Mouse (Mus musculus) forebrain, postnatal 0 days (tissue): ENCODE measurements at regions not wholly inside any gene's neighbourhood (a gene's known extent, or its start where the extent isn't known, plus 50 kb on each side); places are given as distances from the start of the nearest gene placed in this dataset.

ENCODE experiments used
- ATAC-seq: fragments of 200-750 bp; cut with Nextera tagmentation; 2 replicates; pipeline ENCODE4 v1.8.0; 2017; ENCODE audit warnings: mild to moderate bottlenecking, moderate library complexity
- DNase-seq: peaks from one replicate; pipeline ENCODE4 v3.0.0-alpha.2; 2015
- H3K27ac ChIP-seq: fragments of 300-500 bp; sonication (generic); 2 replicates; pipeline ENCODE4 v1.5.1; 2014; ENCODE audit warnings: low read depth, mild to moderate bottlenecking, antibody characterized with exemption, low read length, moderate library complexity, mixed read lengths
- H3K27me3 ChIP-seq: fragments of 300-500 bp; sonication (generic); 2 replicates; pipeline ENCODE4 v1.6.1; 2014; ENCODE audit warnings: mild to moderate bottlenecking, low read length, mixed read lengths; ENCODE audit not compliant: insufficient read depth
- H3K36me3 ChIP-seq: fragments of 300-500 bp; sonication (generic); 2 replicates; pipeline ENCODE4 v1.6.1; 2014; ENCODE audit warnings: mild to moderate bottlenecking, moderate library complexity; ENCODE audit not compliant: insufficient read depth
- H3K4me1 ChIP-seq: fragments of 300-500 bp; sonication (generic); 2 replicates; pipeline ENCODE4 v1.6.1; 2014; ENCODE audit warnings: antibody characterized with exemption; ENCODE audit not compliant: insufficient read depth
- H3K4me2 ChIP-seq: fragments of 300-500 bp; sonication (generic); 2 replicates; pipeline ENCODE4 v1.6.1; 2014; ENCODE audit warnings: low read depth, mild to moderate bottlenecking, moderate library complexity
- H3K4me3 ChIP-seq: fragments of 300-500 bp; sonication (generic); 2 replicates; pipeline ENCODE4 v1.5.1; 2014; ENCODE audit warnings: low read depth, low read length, mixed read lengths
- H3K9ac ChIP-seq: fragments of 300-500 bp; sonication (generic); 2 replicates; pipeline ENCODE4 v1.6.1; 2014; ENCODE audit warnings: mild to moderate bottlenecking
- H3K9me3 ChIP-seq: fragments of 300-500 bp; sonication (generic); 2 replicates; pipeline ENCODE4 v1.6.1; 2016; ENCODE audit warnings: low read length
- CTCF ChIP-seq: sonication (generic); IDR thresholded peaks from 2 replicates; pipeline ENCODE4 v1.5.1; 2016; ENCODE audit warnings: antibody characterized with exemption, control low read depth, low read depth
- WGBS: fragments of 180-500 bp; shearing (Covaris S2); extraction: QIAGEN DNeasy Blood & Tissue Kit; methylation state at CpG from one replicate; pipeline ENCODE4 v1.1.7; 2014; 5-methylcytosine and 5-hydroxymethylcytosine counted together

DNA sequence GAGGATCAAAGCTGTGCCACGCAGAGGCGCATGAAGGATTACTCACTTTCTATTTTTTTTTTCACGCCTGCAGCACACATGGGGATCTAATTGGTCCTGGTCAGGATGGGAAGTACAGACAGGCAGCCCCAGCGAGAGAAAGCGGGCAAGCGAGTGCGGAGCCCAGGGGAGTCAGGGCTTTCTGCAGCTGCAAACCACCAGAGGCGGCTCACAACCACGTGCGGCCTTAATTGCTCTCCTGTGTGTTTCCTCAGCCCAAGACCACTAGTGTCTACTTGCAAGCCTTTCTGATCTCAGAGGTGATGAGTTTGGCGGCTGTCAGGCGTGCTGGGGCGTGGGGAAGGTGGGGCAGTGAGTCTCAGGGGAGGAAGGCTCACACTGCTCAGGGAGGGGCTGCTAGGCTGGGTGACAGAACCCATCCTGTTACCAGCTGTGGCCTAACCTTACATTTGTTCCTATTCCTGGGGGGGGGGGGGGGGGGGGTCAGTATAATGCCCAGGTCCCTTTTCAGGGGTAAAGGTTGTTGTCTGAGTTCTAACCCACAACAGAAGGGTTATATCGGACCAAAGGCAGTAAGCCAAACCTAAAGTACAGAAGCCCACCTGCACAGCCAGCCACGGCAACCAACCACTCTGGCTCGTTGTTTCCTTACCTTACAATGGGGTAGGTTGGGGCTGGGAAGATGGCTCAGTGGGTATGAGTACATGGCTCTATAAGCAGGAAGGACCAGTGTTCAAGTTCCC lies 81.5 kb downstream of the Hes1 start:
- TF ChIP-seq CTCF: no peak
- DNase-seq: peak; percentile 70
- no peak overlapping the region for H3K27ac ChIP-seq
- H3K9me3 ChIP-seq: no peaks in the 10 kb centered on the region; the same call in 1 of the 2 replicates
- no peaks in the 10 kb centered on the region for H3K4me1 ChIP-seq
- H3K27me3 ChIP-seq: no peaks in the 10 kb centered on the region; the same call in 1 of the 2 replicates
- H3K36me3 ChIP-seq: no peaks in the 10 kb centered on the region
- H3K4me2 ChIP-seq: peak overlapping the region; percentile 37
- no peak overlapping the region for H3K9ac ChIP-seq
- 11% methylated on average over 16 of the region's 16 CpGs for WGBS
- H3K4me3 ChIP-seq: peak overlapping the region; percentile 17
- peak; percentile 80 for ATAC-seq

DNA sequence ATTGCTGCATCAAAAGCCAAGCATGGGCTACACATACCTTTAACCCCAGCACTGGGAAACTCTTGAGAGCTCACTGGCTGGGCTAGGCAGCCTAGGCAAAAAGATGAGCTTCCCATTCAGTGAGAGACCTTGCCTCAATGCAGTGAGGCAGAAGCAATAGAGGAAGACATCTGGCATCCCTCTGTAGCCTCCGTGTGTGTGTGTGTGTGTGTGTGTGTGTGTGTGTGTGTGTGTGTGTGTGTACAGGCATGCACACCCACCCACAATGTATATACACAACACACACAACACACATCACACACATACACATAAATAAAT lies 82.0 kb downstream of the Hes1 start:
- no peak for DNase-seq
- Histone ChIP-seq H3K4me2 (no peak overlapping the region), H3K36me3 (no peaks in the 10 kb centered on the region), H3K4me1 (no peaks in the 10 kb centered on the region), H3K27me3 (no peaks in the 10 kb centered on the region; the same call in 1 of the 2 replicates), H3K9ac (no peak overlapping the region), H3K9me3 (no peaks in the 10 kb centered on the region; the same call in 1 of the 2 replicates), H3K4me3 (no peak overlapping the region), H3K27ac (no peak overlapping the region)
- no peak for TF ChIP-seq CTCF
- WGBS: 31% methylated on average over 1 of the region's 1 CpGs
- no peak for ATAC-seq

DNA sequence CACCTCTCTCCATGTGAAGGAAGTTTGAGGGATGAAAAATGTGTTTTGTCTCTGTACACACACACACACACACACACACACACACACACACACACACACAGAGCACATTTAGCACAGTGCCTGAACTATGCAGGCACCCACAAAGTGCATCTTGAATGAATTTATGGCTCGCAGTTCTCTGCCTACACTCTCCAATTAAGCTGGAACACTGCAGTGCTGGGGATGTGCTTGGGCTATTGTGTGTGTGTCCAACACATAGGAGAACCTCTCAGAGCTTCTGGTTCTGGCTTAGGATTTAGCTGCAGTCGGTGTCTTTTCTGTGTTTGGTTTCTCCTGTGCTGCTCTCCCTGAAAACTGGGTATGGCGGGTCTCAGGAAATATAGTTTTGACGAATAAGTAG lies 83.1 kb downstream of the Hes1 start:
- ATAC-seq (no peak), DNase-seq (no peak)
- Histone ChIP-seq H3K4me3 (no peak overlapping the region), H3K4me2 (no peak overlapping the region), H3K9ac (no peak overlapping the region), H3K27me3 (no peaks in the 10 kb centered on the region; the same call in 1 of the 2 replicates), H3K4me1 (no peaks in the 10 kb centered on the region), H3K9me3 (no peaks in the 10 kb centered on the region; the same call in 1 of the 2 replicates), H3K36me3 (no peaks in the 10 kb centered on the region), H3K27ac (no peak overlapping the region)
- 81% methylated on average over 4 of the region's 4 CpGs for WGBS
- TF ChIP-seq CTCF: no peak

DNA sequence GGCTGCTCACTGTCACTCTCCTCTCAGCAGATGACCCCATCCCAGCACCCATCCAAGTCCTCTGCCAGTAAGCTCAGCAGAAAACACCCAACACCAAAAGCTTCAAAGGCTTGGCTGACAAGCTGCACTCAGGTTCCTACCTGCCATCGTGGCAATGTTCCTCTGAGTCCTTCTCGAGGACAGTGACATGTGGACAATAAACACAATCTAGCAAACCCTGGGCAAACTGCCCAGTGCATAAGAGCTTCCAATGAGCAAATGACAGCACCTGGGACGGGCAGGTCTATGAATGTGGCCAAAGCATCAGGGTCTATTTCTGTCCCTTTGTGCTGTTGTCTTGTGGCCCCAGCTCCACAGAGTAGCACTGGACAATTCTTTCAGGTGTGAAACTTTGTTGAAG lies 86.9 kb downstream of the Hes1 start:
- no peaks in the 10 kb centered on the region for H3K27me3 ChIP-seq
- no peak overlapping the region for H3K27ac ChIP-seq
- ATAC-seq (no peak), DNase-seq (no peak)
- no peak overlapping the region for H3K4me3 ChIP-seq
- H3K9ac ChIP-seq: no peak overlapping the region
- no peak overlapping the region for H3K4me2 ChIP-seq
- 58% methylated on average over 3 of the region's 3 CpGs for WGBS
- no peak for TF ChIP-seq CTCF
- peaks cover 4% of the 10 kb centered on the region; the same call in 1 of the 2 replicates for H3K4me1 ChIP-seq
- no peaks in the 10 kb centered on the region for H3K36me3 ChIP-seq
- no peaks in the 10 kb centered on the region; the same call in 1 of the 2 replicates for H3K9me3 ChIP-seq

DNA sequence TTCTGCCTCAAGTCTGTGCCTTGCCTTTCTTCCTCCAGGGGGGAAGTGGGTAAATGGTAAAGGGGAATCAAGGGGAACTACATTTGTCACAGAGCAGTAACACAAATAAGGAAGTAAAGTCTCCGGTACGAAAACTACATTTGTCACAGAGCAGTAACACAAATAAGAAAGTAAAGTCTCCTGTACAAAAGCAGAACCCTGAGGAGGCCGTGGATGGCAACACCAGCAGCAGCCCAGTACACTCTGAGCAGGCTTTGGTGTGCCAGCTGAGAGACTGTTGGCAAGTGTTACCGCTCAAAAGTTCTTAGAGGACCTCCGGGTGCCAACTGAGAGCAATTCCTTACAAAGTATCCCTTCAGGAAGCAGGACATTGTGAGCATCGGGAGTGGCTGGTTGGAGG lies 90.9 kb downstream of the Hes1 start:
- H3K36me3 ChIP-seq: no peaks in the 10 kb centered on the region
- WGBS: 22% methylated on average over 6 of the region's 6 CpGs
- H3K9me3 ChIP-seq: no peaks in the 10 kb centered on the region
- DNase-seq (peak; percentile 39), ATAC-seq (peak; percentile 61)
- H3K4me3 ChIP-seq: no peak overlapping the region
- H3K27me3 ChIP-seq: no peaks in the 10 kb centered on the region; the same call in 1 of the 2 replicates
- no peak for TF ChIP-seq CTCF
- H3K4me1 ChIP-seq: peaks cover 4% of the 10 kb centered on the region; the same call in 1 of the 2 replicates
- H3K27ac ChIP-seq: no peak overlapping the region
- H3K9ac ChIP-seq: no peak overlapping the region
- no peak overlapping the region for H3K4me2 ChIP-seq

DNA sequence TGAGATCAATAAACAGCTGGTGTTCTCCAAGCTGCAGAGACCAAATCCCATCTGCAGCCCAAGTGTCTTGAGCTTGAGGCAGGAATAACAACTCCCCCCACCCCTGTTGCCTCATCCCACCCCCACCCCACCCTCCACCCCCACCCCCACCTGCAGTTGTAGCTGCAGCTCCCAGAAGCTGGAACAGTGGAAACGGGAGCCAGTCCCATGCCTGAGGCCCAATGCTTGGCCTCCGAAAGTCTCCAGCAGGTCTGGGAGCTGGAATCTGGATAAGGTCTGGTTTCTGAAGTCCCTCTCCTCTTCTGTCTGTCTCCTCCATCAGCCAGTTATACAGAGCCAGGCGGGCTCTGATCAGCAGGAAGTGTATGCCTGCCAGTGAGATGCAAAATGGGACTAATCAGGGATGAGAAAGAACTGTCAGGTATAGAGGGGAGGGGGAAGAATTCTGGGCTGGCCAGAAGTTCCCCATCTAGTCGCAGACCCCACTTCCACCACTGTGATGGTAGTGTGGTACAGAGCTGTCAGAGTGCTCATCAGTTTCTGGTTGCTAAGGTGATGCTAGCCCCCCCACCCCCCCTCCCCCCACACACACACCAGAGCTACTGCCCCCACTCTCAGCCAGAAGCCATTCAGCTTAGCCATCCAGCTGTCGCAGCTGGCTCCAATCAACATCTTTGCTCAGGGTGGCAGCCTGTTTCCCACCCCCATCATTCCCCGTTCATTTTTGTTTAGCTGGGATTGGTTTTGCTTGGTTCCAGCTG lies 91.5 kb downstream of the Hes1 start:
- Histone ChIP-seq H3K4me1 (peaks cover 4% of the 10 kb centered on the region; the same call in 1 of the 2 replicates), H3K27me3 (no peaks in the 10 kb centered on the region; the same call in 1 of the 2 replicates), H3K9me3 (no peaks in the 10 kb centered on the region), H3K4me3 (no peak overlapping the region), H3K36me3 (no peaks in the 10 kb centered on the region), H3K4me2 (no peak overlapping the region), H3K27ac (no peak overlapping the region), H3K9ac (no peak overlapping the region)
- 21% methylated on average over 6 of the region's 6 CpGs for WGBS
- ATAC-seq (peak; percentile 83), DNase-seq (peak; percentile 38)
- no peak for TF ChIP-seq CTCF

DNA sequence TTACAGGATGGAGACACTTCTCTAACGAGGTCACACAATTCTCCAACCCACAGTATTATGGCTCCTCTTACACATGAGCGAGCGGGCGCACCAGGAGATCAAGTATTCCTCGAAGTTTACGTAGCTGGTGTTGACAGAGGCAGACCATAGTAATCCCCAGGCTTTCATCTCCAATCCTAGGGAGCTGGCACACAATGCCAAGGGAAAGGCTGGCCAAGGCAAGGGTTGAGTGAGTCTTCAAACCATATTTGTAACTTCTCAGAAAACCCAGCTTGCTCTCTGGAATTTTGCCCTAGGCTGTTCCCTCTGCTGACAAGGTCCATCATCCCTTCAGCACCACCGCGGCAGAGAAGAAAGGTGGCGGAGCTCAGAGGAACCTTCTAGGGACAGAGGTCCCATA lies 94.0 kb downstream of the Hes1 start:
- WGBS: 73% methylated on average over 9 of the region's 9 CpGs
- Histone ChIP-seq H3K27me3 (no peaks in the 10 kb centered on the region; the same call in 1 of the 2 replicates), H3K27ac (no peak overlapping the region), H3K36me3 (no peaks in the 10 kb centered on the region), H3K9ac (no peak overlapping the region), H3K4me2 (no peak overlapping the region), H3K4me3 (no peak overlapping the region), H3K9me3 (no peaks in the 10 kb centered on the region), H3K4me1 (peaks cover 4% of the 10 kb centered on the region; the same call in 1 of the 2 replicates)
- no peak for TF ChIP-seq CTCF
- ATAC-seq (no peak), DNase-seq (no peak)
